Mouse (Mus musculus): ENCODE results near the gene Piwil4. TPM values are rescaled to one million over a fixed set of nuclear protein-coding genes. Genes with fewer than 3 reads are reported as not detected.

Piwil4 gene
- total RNA-seq (2021) = not detected

DNA sequence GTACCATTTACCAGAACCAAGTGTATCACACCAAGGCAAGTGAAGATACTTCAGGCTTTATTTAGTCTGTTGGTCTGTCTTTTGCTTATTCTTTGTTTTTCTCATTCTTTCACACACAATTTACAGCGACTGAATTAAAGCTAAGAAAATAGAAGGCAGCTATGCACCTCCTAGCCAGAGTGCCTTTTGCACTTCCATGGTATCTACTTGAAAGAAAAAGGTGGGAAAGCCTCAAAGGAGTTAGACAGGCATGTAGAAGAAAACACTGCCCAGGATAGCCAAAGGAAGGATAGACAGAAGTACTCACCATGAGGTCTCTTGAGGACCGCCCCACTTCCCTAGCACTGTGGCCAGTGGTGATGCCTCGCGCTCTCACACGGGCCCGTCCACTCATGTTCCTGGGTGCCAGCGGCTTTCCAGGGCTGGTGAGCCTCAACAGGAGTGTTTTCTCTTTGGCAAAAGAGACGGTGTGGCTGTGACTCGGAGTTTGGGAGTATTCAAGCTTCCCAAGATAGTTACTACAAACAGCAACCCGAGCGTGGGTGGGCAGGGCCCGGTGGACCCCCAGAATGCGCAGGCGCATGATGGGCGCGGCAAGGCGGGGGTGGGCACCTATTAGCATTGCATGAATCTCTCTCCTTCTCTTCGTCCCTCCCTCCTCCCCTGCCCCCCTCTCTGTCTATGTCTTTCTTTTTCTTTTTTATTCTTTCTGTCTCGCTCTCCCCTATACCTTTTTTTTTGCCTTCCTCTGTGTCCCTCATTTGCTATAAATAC lies at the start of gene Piwil4:
TSS of gene Piwil4 (minus strand) at position 583 of the 774 bp plus-strand sequence.
- no peak for DNase-seq

DNA sequence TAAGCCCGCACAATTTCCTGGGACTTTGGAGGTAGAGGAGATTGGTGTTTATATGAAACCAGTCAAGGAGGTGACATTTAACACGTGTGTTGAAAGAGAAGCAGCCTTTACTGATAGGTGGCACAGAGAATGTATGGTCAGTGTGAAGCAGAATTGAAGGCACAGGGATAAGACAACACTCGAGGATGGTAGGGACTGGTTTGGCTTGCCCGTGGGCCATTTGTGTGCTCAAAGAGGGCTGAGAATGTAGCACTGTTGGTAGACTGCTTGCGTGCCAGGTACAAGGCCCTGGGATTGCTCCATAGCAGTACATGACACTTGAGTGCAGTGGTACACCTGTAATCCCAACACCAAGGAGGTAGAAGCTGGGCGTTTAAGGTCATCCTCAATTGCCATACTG lies 46.8 kb upstream of the Piwil4 start:
- DNase-seq = no peak

- peak; percentile 88 to 91 for DNase-seq
These were observed 43.8 kb upstream of the Piwil4 start, which contains the start of the genes Mre11a and Ankrd49 for GRCm38 (mm10) chr9:14784039-14785002. Mre11a (plus strand) TSS chr9:14784654. Ankrd49 (minus strand) TSS chr9:14784856.

GRCm38 (mm10) chr9:14778341-14778740 lies 37.8 kb upstream of the Piwil4 start:
- DNase-seq = no peak

DNA sequence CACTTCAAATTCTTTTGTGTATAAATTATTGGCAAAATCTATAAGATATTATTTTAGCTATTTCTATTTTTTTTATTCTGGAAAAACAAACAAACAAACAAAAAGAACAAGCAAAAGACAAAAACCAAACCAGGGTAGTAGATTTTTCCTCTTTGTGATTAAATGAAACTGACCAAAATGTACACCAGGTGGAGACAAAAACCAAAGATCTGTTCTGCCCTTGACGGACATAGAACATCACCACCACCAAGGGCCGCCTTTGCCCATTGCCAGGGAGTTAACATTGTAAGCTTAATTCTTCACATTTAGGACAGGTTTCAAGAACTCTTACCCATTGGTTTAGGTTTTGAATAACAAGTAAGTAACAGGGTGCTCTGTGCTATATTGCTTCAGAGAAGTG lies 33.3 kb upstream of the Piwil4 start:
- no peak for DNase-seq

DNA sequence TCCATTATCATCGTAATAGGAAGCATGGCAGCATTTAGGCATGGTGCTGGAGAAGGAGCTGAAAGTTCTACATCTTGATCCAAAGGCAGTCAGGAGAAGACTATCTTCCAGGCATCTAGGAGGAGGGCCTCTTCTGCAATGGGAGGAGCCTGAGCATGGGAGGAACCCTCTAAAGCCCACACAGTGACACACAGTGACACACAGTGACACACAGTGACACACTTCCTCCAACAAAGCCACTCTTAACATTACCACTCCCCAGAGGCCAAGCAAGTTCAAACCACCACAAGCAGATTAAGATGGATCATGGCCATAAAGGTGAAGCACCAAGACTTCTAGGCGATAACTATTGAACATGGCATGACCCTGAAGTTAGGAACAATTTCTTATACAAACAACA lies 31.5 kb upstream of the Piwil4 start:
- no peak for DNase-seq

- DNase-seq = no peak
These were observed 30.4 kb upstream of the Piwil4 start, which contains the start of gene 1700012B09Rik for GRCm38 (mm10) chr9:14770803-14771471. 1700012B09Rik (minus strand) TSS chr9:14771030.

DNA sequence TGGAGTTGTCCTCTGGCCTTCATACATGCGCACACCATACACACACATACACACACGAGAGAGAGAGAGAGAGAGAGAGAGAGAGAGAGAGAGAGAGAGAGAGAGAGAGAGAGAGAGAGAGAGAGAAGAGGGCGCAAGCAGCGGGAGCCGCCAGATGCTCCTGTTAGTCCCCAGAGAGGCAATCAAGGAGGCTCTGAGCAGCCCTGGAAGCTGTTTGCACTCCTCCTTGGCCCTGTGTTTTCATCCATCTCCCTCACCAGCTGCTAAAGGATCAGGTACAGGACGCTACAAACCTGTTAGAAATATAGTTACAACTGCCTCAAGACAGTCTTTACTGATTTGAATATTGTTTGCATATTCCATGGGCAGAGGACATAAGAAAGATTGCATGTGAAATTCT lies 29.3 kb upstream of the Piwil4 start:
- DNase-seq = no peak

- DNase-seq = peak; percentile 19 to 56
These were observed 24.2 kb upstream of the Piwil4 start for GRCm38 (mm10) chr9:14764765-14765164.

DNA sequence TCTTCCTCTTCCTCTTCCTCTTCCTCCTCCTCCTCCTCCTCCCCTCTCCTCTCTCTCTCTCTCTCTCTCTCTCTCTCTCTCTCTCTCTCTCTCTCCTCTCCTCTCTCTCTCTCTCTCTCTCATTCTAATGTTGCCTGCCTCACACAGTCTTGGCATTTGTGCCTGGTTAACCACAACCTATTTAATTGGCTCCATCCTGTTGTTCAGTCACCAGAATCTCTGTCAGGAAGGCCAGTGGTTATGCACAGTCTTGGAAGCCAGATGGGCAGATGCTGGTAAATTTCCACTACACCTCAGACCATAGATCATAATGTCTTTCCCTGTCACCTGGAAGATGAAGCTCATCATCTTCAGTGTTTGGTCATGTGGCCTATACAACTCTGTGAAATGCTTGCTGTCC lies 18.7 kb upstream of the Piwil4 start:
- DNase-seq = no peak

DNA sequence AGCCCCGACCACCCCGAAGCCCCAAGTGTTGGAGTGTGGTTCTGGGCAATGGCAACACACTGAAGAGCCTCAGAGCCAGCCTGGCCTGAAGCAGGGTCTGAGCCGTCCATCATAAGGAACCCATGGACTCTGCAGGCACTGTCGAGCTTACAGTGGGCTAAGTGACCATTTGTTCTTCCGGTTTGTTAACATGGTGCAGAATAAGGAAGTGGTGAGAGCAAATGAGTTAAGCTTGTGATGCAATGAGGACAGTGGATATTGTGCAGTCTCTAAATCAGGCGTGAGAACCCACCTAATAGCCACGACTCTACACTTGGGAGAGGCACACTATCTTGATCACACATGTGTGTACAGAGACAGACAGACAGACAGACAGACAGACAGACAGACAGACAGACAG lies 18.1 kb upstream of the Piwil4 start:
- DNase-seq = no peak

DNA sequence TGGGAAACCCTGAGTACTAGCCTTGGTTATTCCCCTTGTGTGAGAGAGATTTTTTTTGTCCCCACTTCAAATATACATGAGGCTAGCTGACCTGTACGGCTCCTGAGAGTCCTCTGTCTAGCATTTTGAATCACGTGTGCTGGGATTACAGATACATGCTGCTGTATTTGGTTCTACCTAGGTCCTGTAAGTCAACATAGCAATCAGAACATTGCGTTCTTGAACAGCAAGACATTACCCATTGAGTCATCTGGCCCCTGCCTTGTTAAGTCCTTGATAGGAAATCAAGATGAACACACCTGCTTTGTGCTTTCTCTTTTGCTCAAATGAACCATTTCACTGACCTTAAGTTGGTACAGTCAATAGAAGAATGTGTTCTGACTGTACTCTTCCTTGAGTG lies 13.9 kb upstream of the Piwil4 start:
- no peak for DNase-seq

DNA sequence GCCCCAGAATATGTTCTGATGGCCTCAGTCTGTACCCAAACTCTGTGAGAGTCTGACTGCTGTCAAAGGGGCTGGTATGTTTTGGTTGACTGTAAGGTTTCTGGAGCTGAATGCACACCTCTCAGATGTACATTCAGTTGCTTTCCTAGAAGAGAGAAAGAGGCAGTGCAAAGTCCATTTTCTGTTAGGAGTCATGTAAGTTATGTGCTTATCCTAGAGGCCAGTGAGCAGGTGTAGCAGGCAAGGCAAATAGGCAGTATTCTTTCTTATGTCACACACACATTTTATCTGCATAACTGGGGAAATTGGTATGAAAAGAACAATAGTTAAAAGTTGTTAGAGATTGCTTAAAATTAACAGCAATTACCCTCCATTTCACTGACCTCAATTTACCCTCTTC lies 13.4 kb upstream of the Piwil4 start:
- no peak for DNase-seq

DNA sequence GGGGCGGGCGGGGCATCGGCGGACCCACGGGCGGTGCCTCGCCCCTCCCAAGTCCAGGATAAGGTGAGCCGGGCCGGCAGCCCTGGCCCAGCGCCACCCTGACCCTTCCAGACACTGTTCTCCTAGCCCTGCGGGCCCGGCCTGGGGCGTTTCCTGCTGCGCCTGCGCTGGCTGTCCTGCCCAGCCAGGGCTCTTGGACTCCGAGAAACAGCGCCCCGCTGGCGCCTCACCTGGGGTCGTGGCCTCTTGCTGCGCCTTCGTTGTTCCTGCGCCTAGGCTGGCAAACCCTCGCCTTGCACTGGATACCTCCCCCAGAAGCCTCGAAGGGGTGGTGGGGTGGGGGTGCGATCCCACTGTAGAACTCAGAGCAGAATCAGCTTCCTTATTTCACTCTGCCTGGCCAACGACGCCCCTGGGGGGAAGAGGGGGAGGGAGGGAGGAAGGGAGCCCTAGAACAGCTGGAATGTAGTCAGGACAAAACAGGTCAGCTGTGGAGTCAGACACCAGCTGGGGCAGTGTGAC lies 11.5 kb upstream of the Piwil4 start, which contains the start of gene Fut4:
TSS of gene Fut4 (minus strand) at position 393 of the 522 bp plus-strand sequence.
- DNase-seq = peak; percentile 11 to 15

DNA sequence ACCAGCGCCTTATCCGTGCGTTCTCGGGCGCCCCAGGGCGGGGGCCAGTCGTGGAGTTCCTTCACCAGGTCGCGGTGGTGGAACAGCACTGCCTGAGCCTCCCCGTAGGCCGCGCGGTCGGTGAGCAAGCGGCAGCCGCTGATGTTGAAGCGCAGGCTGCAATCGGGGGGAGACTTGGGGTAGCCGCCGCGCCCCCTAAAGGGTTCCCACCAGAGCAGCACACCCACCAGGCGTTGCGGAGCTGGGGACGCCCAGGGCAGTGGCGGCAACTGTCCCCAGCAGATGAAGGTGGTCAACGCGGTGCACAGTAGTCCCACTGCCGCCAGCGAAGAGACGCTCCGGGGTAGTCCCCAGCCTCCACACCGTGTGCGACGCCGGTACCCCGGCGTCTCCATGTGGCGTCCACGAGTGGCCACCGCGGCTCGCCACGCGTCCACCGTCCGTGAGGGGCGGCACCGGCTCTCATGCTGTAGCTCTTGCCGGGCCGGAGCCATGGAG lies 11.0 kb upstream of the Piwil4 start:
- no peak for DNase-seq

GRCm38 (mm10) chr9:14750901-14751502 lies 10.5 kb upstream of the Piwil4 start:
- DNase-seq = no peak

GRCm38 (mm10) chr9:14739498-14740150 lies 909 bp downstream of the Piwil4 start:
- no peak for DNase-seq

GRCm38 (mm10) chr9:14730941-14731541 lies 9.5 kb downstream of the Piwil4 start:
- DNase-seq = no peak

DNA sequence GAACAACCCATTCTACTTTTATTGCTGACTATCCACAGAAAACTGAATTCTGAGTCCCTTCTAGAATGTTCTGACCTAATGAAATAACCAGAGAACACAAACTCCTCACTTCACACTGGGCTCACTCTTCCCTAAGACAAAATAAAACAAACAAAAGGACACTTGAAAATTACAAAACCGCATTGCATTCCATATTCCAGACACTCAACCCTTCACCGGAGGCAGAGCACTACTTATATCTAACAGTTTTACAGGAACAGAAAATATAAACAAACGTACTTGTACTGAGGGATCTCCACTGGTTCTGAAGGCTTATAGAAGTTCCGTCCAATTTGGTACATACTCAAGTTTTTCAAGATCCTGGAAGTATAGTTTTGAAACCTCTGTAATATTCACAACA lies 12.2 kb downstream of the Piwil4 start:
- DNase-seq = no peak

DNA sequence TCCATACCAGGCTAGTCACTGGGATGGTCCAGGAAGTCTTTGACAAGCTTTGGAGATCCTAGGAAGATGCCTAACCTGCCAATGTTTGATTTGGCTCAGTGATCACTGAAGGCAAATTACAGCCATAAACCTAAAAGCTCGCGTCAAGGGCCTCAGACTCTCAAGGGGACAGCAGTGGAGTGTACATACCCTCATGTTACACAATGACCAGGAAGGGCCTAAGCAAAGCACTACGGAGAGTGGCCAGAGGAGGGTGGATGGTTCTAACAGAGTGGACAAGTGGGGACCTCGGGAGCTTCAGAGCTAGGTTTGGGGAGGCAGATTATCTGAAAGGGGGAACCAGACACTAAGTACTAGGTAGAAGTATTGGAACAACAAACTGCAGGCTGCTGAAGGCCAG lies 13.9 kb downstream of the Piwil4 start:
- no peak for DNase-seq

- DNase-seq = no peak
These were observed 14.5 kb downstream of the Piwil4 start for GRCm38 (mm10) chr9:14726005-14726404.
